Mouse (Mus musculus) hindbrain, embryonic 13.5 days (tissue): ENCODE measurements at regions not wholly inside any gene's neighbourhood (a gene's known extent, or its start where the extent isn't known, plus 50 kb on each side); places are given as distances from the start of the nearest gene placed in this dataset. TPM values are rescaled to one million over a fixed set of nuclear protein-coding genes. Genes with fewer than 3 reads are reported as not detected.

ENCODE experiments used
- ATAC-seq: fragments of 200-750 bp; cut with Nextera tagmentation; 2 replicates; pipeline ENCODE4 v1.8.0; 2017; ENCODE audit warnings: moderate TSS enrichment; ENCODE audit not compliant: low FRiP score
- H3K27ac ChIP-seq: fragments of 300-500 bp; sonication (generic); 2 replicates; pipeline ENCODE4 v1.5.1; 2015; ENCODE audit warnings: inconsistent platforms, mild to moderate bottlenecking, moderate library complexity
- H3K27me3 ChIP-seq: fragments of 300-500 bp; sonication (generic); 2 replicates; pipeline ENCODE4 v1.6.1; 2015; ENCODE audit warnings: mild to moderate bottlenecking, inconsistent platforms
- H3K36me3 ChIP-seq: fragments of 300-500 bp; sonication (generic); 2 replicates; pipeline ENCODE4 v1.6.1; 2015; ENCODE audit warnings: mild to moderate bottlenecking, inconsistent platforms
- H3K4me1 ChIP-seq: fragments of 300-500 bp; sonication (generic); replicated peaks from 2 replicates; pipeline ENCODE4 v1.6.1; 2015; ENCODE audit warnings: inconsistent platforms
- H3K4me2 ChIP-seq: fragments of 300-500 bp; sonication (generic); 2 replicates; pipeline ENCODE4 v1.6.1; 2015; ENCODE audit warnings: inconsistent platforms, mild to moderate bottlenecking, moderate library complexity
- H3K4me3 ChIP-seq: fragments of 300-500 bp; sonication (generic); 2 replicates; pipeline ENCODE4 v1.5.1; 2015; ENCODE audit warnings: mild to moderate bottlenecking, inconsistent platforms
- H3K9ac ChIP-seq: fragments of 300-500 bp; sonication (generic); 2 replicates; pipeline ENCODE4 v1.6.1; 2015; ENCODE audit warnings: mild to moderate bottlenecking, inconsistent platforms
- H3K9me3 ChIP-seq: fragments of 300-500 bp; sonication (generic); 2 replicates; pipeline ENCODE4 v1.6.1; 2016; ENCODE audit warnings: inconsistent platforms
- WGBS: fragments of 180-500 bp; shearing (Covaris S2); methylation state at CpG from one replicate; pipeline ENCODE4 v1.1.7; 2015; 5-methylcytosine and 5-hydroxymethylcytosine counted together
- microRNA-seq: library from miRNA; unstranded; fragments of <30 nt; microRNA quantifications from one replicate; pipeline ENCODE4, GENCODE M21; 2016

GRCm38 (mm10) chr3:137801402-137802020 lies 62.8 kb upstream of the H2afz start:
- Histone ChIP-seq H3K9me3 (no peaks in the 10 kb centered on the region), H3K4me3 (no peak overlapping the region), H3K4me1 (no peaks in the 10 kb centered on the region), H3K9ac (no peak overlapping the region), H3K4me2 (no peak overlapping the region), H3K36me3 (no peaks in the 10 kb centered on the region), H3K27ac (no peak overlapping the region), H3K27me3 (no peaks in the 10 kb centered on the region)
- 54% methylated on average over 6 of the region's 6 CpGs for WGBS
- no peak for ATAC-seq

- Histone ChIP-seq H3K36me3 (no peaks in the 10 kb centered on the region), H3K27me3 (no peaks in the 10 kb centered on the region), H3K27ac (no peak overlapping the region), H3K4me1 (no peaks in the 10 kb centered on the region), H3K4me3 (no peak overlapping the region), H3K4me2 (no peak overlapping the region), H3K9ac (no peak overlapping the region), H3K9me3 (no peaks in the 10 kb centered on the region)
- WGBS = 80% methylated on average over 1 of the region's 1 CpGs
- ATAC-seq = no peak
These were observed 56.9 kb upstream of the H2afz start for GRCm38 (mm10) chr3:137807423-137807822.

GRCm38 (mm10) chr3:137807913-137808684 lies 56.2 kb upstream of the H2afz start:
- H3K36me3 ChIP-seq = no peaks in the 10 kb centered on the region
- no peak overlapping the region for H3K9ac ChIP-seq
- H3K4me2 ChIP-seq = no peak overlapping the region
- 89% methylated on average over 5 of the region's 5 CpGs for WGBS
- H3K9me3 ChIP-seq = no peaks in the 10 kb centered on the region
- H3K4me1 ChIP-seq = no peaks in the 10 kb centered on the region
- H3K4me3 ChIP-seq = no peak overlapping the region
- H3K27ac ChIP-seq = no peak overlapping the region
- ATAC-seq = no peak
- H3K27me3 ChIP-seq = no peaks in the 10 kb centered on the region

- Histone ChIP-seq H3K27ac (no peak overlapping the region), H3K9me3 (no peaks in the 10 kb centered on the region), H3K4me3 (no peak overlapping the region), H3K4me2 (no peak overlapping the region), H3K27me3 (no peaks in the 10 kb centered on the region), H3K9ac (no peak overlapping the region), H3K36me3 (no peaks in the 10 kb centered on the region), H3K4me1 (no peaks in the 10 kb centered on the region)
- WGBS = 88% methylated on average over 3 of the region's 3 CpGs
- ATAC-seq = no peak
These were observed 54.2 kb upstream of the H2afz start for GRCm38 (mm10) chr3:137810123-137810522.

Small RNA genes in the stretch of these regions (microRNA-seq; reads per million reads assigned to microRNA genes)
- not detected for gene Mir6380
